Mouse (Mus musculus) kidney, adult 9 months (tissue): ENCODE data around the gene Spice1.

Experiments
- DNase-seq: peaks from one replicate; pipeline ENCODE4 v3.0.0; 2022

Gene Spice1

GRCm38 (mm10) chr16:44375459-44375858 lies 28.5 kb downstream of the Spice1 start:
- no peak for DNase-seq

- no peak for DNase-seq
Observed at GRCm38 (mm10) chr16:44380006-44380405, 33.1 kb downstream of the Spice1 start.

GRCm38 (mm10) chr16:44381578-44381977 lies 34.7 kb downstream of the Spice1 start:
- DNase-seq, result no peak

- DNase-seq, result no peak
Observed at GRCm38 (mm10) chr16:44383549-44383948, 36.6 kb downstream of the Spice1 start.

- no peak for DNase-seq
Observed at GRCm38 (mm10) chr16:44384251-44384650, 37.3 kb downstream of the Spice1 start.

GRCm38 (mm10) chr16:44391877-44392548 lies 45.1 kb downstream of the Spice1 start:
- DNase-seq, result peak; percentile 53

GRCm38 (mm10) chr16:44394577-44395243 lies 47.8 kb downstream of the Spice1 start, which contains the start of gene Cfap44:
Cfap44 (plus strand) TSS chr16:44394796.
- peak; percentile 75 for DNase-seq

GRCm38 (mm10) chr16:44404933-44405332 lies 58.0 kb downstream of the Spice1 start:
- no peak for DNase-seq

- no peak for DNase-seq
Observed at GRCm38 (mm10) chr16:44407211-44407610, 60.3 kb downstream of the Spice1 start.

GRCm38 (mm10) chr16:44408290-44408689 lies 61.4 kb downstream of the Spice1 start:
- no peak for DNase-seq

GRCm38 (mm10) chr16:44410176-44410575 lies 63.3 kb downstream of the Spice1 start:
- no peak for DNase-seq

GRCm38 (mm10) chr16:44417596-44417995 lies 70.7 kb downstream of the Spice1 start:
- DNase-seq, result no peak

GRCm38 (mm10) chr16:44421735-44422134 lies 74.8 kb downstream of the Spice1 start:
- DNase-seq, result no peak

- no peak for DNase-seq
Observed at GRCm38 (mm10) chr16:44423499-44423898, 76.6 kb downstream of the Spice1 start.

- DNase-seq, result no peak
Observed at GRCm38 (mm10) chr16:44428456-44428855, 81.5 kb downstream of the Spice1 start.

GRCm38 (mm10) chr16:44430021-44430420 lies 83.1 kb downstream of the Spice1 start:
- no peak for DNase-seq

- DNase-seq, result no peak
Observed at GRCm38 (mm10) chr16:44434931-44435330, 88.0 kb downstream of the Spice1 start.

- DNase-seq, result no peak
Observed at GRCm38 (mm10) chr16:44435481-44435880, 88.6 kb downstream of the Spice1 start.
